Mouse (Mus musculus): ENCODE measurements at regions not wholly inside any gene's neighbourhood (a gene's known extent, or its start where the extent isn't known, plus 50 kb on each side); places are given as distances from the start of the nearest gene placed in this dataset.

DNA sequence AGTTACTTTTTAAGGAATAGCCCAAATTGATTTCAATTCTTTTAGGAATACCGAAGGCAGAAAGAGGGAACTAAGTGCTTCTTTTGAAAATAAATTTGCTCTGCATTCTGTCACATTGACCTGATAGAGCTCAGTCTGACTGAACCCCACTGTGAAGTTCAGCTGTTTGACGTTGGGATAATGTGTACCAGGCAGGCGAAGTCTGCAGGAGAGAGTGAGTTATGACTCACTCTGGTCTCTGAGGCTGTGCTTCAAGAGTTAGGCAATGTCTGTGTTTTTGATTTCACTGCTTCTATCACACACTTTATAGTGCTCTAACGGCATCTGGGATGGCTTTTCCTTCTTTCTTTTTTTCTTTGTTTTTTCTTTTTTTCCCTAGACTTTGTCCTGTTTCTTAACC lies 283.5 kb downstream of the Naf1 start:
- DNase-seq (ENCODE audit: low read depth, low spot score), result peak; percentile 16

DNA sequence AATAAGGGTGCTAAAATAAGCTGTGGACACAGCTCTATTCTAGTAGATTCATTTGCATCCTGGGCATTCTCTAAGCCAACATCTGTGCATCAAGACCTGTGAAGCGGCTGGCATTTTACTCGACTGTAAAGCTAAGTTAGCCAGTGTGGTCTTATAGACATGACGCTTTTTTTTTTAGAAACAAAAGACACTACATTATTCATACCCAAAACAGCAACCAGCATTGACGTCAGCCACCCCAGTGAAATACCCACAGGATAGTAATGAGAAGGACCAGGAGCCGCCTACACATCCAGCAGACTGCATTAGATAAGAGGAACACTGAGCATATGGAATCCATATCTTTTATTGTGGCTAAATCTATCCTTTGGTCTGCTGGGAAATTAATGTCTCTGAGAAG lies 321.7 kb downstream of the Naf1 start:
- DNase-seq (ENCODE audit: low read depth, low spot score), result no peak

DNA sequence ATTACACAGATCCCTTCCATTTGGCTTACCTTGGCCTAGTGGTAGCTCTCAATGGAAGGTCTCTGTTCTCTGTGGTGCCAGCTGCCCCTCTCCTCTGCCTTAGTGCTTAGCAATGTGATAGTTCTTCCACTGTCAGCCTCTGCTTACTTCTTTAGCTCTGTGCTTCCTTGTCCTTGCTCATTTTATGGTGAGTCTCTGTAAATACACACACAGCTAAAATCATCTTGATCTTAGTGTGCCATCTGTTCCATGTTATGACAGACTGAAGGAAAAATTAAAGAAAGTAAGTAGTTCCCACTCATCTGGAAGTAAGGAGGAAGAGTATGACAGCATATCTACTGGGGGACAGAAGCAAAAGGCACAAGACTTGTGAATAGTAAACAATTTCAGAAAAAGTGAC lies 324.4 kb upstream of the Nat3 start:
- no peak for DNase-seq (ENCODE audit: low read depth, low spot score)

DNA sequence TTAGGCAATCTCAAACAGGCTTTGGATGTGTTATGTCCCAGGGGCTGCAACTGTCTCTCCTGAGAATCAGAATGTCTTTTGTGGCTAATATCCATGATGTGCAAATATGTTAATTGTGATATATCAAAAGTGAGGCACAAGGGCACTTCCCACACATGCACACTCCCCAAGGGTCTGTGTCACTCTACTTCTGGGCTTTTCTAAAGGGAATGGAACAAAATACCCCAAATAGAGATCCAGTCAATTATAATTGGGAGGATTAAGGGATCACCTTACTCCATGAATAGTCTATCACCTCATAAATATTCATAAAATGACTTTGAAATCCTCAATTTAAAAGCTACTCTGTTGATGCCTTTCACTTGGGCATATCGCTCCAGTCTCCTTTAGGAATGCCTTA lies 317.6 kb upstream of the Nat3 start:
- no peak for DNase-seq (ENCODE audit: low read depth, low spot score)

DNA sequence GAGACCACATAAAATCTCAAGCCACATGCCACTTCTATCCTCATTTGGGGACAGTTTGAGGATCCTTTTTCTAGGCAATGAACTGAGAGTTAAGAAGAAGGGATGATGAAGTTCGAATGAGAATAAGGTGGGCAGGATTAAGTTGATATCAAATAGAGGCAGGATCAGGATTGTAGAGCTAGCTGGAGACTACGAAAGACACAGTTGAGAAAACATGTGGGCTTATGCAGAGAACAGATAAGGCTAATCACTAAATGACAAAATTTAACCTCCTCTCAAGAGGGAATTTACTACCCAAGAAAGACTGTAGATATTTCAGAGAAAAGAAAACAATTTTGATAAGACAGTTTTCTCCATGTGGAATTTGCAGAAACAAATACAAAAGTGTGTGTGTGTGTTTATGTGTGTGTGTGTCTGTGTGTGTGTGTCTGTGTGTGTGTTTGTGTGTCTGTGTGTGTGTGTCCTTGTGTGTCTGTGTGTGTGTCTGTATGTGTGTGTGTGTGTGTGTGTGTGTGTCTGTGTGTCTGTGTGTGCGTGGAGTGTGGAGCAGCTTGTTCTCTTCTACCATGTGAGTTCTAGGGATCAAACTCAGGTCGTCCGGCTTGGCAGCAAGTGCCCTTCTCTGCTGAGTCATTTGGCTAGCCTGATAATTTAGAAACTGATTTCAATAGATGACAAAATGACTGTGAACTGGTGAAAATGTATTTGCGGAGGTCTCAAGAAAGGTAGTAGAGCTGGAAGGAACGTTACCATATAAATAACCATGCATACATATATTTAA lies 291.5 kb upstream of the Nat3 start:
- no peak for DNase-seq (ENCODE audit: low read depth, low spot score)

DNA sequence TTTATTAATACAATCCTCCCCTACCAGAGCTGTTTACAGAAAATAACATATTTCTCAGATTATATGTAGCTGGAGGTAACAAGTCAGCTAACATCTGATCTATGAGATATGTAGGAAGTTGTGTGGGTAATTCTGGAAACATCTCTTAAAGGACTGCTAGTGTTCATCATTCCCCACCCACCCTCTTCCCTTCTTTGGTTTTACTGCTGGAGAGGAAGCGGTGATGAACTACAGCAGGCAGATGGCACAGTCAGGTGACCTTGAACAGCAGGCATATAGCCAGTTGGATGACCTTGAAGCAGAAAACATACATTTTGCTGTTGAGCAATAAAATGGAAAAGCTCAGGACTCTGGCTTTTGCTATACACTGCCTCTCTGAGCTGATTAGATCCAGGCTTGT lies 284.7 kb upstream of the Nat3 start:
- DNase-seq (ENCODE audit: low read depth, low spot score), result no peak

DNA sequence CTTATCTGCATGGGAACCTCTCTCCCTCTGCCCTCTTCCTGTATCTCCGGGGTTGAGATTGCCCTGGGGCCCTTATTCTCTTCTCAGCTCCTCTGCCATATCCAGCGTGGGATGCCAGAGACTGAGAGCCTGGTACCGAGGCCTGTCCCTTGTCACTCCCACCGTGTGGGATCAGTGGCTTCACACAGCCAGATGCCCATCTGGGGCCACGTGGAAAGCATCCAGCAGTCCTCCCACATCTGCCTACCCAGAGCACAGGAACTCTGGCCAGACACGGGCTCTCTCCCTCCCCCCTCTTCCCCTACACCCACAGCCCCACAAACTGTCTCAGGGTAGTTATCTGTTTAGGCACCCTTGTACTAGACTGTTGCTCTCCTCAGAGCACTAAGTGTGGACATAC lies 244.9 kb upstream of the Nat3 start:
- no peak for DNase-seq (ENCODE audit: low read depth, low spot score)

DNA sequence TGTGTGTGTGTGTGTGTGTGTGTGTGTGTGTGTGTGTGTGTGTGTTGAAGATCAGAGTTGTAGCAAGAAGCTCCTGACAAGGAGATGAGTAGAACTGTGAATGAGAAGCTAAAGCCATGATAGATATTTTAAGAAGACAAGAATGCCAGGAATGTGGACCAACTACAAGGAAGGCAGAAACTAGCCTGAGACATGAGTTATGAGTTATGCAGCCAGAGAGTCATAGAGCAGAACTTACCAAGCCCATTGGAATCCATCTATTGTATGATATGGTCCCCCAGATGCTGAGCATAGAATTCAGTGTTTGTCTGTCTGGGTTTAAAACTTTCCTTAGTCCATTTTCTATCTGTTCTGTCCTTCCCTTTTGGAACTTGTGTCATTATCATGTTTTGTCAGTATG lies 244.2 kb upstream of the Nat3 start:
- no peak for DNase-seq (ENCODE audit: low read depth, low spot score)

DNA sequence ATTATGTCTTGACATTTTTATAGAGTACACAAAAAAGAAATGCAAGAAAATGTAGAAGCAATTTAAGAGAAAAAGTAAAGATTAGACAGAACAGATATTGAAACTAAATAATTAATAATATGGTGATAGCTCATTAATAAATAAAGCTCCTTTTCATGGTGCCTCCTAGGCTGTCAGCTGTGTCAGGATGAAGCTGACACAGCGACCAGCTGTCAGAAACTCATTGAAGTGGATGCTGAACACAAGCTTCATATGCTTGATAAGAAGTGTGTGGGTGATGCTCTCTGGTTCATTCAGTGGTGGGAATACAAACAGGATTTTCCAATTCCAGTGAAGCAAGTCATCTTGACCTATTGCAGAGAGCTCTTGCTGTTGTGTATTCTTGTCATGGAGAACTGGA lies 213.2 kb upstream of the Nat3 start:
- DNase-seq (ENCODE audit: low read depth, low spot score), result no peak

DNA sequence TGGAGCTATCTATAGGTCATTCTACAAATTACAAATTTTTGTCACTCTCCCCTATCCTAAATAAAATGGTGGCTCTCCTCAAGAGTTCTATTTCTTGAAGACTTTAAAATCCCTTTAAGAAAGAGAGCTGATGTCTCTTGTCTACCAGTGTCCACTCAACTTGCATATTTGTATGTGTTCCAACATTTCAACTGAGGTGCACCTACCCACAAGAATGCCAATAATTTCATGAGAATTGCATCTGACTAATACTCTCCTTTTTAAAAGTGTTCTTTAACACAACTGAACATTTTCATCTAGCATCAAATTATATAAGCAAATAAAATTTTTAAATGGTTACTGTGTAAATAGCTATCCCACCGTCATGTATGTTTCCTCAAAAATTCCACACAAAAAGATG lies 206.3 kb upstream of the Nat3 start:
- DNase-seq (ENCODE audit: low read depth, low spot score), result no peak

DNA sequence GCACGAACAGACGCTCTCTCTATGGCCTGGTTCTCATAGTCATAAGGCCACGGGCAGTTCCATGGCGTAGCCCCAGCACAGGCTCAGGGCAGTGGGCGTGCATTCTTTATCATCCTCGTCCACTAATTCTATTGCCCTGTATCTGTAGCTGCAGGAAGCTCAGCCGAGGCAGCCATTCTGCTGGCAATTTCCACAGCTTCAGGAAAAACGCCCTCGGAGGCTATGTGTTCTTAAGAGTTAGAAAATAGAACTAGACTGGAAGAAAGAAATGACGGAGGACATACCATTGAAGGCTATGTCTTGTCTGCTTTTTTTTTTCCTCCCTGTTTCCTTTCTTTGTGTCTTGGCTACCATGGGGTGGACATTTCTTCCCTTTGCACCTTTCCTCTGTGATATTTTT lies 205.0 kb upstream of the Nat3 start:
- no peak for DNase-seq (ENCODE audit: low read depth, low spot score)

DNA sequence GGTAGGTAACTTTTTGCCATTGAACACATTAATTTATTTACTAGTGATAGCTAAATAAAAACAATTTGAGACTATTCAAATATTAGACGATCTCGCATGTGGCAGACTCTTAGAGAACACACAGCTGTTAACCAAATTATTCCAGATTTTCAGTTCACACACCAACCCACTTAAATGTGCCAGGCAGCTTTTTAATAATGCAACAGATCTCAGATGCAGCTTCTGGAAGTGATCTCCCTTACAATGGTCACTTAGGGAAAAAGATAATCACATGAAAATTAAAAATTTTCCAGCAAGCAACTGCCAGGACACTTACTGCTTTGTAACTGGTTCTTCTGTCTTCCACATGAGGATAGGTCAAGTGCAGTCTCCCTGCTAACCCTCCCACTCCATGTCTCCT lies 203.1 kb upstream of the Nat3 start:
- DNase-seq (ENCODE audit: low read depth, low spot score), result no peak

DNA sequence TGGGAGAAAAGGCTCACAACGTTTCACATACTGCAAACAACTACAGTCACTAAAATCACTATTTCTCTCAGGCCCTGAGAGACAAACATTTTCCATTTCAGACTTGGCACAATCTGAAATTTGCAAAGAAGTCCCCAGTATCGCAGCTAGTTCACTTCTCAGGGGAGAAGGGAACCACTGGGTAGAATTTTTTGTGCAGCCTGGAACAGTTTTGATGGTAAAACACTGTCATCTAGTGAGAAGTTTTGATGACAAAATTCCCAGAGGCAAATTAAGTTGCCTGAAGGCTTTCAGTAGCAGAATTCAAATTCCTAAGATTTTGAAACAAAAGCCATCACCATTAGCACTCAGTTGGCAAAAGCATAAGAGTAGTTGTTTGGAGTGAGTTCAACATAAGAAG lies 195.2 kb upstream of the Nat3 start:
- no peak for DNase-seq (ENCODE audit: low read depth, low spot score)

DNA sequence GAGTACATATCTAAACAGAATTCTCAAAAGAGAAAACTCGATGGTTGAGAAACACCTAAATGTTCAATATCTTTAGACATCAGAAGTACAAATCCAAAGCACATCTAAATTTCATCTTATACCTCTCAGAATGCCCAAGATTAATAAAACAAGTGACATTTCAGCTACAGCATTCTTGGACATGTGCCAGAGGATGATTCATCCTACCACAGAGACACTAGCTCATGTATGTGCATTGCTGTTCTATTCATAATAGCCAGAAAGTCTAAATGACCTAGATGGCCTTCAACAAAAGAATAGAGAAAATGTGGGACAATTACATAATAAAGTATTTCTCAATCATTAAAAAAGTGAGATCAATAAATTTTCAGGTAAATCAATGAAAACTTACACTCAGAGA lies 146.6 kb upstream of the Nat3 start:
- DNase-seq (ENCODE audit: low read depth, low spot score), result no peak

DNA sequence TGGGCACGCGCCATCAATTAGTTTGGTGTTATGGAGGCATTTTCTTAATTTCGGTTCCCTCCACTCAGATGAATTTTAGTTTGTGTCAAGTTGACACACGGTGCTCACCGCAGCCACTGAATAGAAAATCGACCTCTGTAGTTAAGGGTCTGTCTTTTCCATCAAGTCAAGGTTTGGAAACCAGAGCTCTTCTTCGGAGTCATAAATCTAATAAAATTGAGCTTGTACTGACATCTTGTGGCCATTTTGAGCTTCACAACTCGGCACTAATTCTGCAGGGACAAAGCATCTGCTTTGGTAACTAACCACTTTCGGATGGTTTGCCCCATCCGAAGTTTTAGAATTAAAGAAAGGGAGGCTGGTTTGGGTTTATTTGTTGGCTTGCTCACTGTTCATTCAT lies 117.7 kb upstream of the Nat3 start:
- DNase-seq (ENCODE audit: low read depth, low spot score), result peak; percentile 44

DNA sequence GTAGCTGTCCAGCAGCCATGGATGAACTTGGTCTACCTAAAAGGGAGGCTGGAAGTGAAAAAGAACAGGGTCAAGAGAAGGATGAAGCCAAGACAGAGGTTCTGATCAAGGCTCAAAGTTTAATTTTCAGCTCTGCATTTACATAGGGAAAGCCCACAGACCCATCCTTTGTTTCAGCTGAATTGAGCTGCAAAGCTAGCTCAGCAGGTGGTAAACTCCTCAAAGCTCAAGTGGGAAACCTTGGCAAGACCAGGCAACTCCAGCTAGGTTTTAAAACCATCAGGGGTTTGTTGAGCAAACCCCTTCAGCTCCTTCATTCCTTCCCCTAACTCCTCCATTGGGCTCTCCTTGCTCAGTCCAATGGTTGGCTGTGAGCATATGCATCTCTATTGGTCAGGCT lies 108.8 kb upstream of the Nat3 start:
- no peak for DNase-seq (ENCODE audit: low read depth, low spot score)

DNA sequence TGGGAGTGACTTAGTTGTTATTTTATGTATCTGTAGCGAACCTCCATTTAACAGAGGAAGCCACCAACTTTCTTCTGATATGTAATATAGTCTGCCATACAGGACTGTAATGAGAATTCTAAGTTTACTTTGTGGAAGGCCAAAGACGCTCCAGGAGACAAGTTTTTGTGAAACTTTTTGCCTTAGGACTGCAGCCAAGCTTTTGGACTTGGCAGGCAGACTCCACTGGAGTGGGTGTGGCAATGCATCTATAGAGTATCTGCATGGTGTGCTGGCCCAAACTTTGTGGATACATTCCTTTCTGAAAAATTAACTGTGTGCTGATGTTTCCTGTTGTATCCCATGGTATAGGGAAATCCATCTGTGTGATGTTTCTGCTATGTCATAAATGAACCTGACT lies 101.1 kb upstream of the Nat3 start:
- no peak for DNase-seq (ENCODE audit: low read depth, low spot score)
